Mouse (Mus musculus) heart, postnatal 10 days (tissue): Measurements from ENCODE around the gene Fpgs. TPM values are rescaled to one million over a fixed set of nuclear protein-coding genes. Genes with fewer than 3 reads are reported as not detected.

Experiments used
- DNase-seq, 2 experiments: peaks; one replicate each; pipeline ENCODE4 v3.0.0; 2021
- intact Hi-C: fragments of 180-260 bp; cut with DNase I; formaldehyde crosslinking; loops from one replicate; pipeline ENCODE4 v1.15.1; 2025
- total RNA-seq, 2 experiments: library from RNA; stranded (reverse); gene quantifications; 2 replicates each; pipeline ENCODE4 v1.2.3; 2021

Gene Fpgs
- total RNA-seq, 2 experiments from 2014 or later: 9.9 to 11.7 TPM

DNA sequence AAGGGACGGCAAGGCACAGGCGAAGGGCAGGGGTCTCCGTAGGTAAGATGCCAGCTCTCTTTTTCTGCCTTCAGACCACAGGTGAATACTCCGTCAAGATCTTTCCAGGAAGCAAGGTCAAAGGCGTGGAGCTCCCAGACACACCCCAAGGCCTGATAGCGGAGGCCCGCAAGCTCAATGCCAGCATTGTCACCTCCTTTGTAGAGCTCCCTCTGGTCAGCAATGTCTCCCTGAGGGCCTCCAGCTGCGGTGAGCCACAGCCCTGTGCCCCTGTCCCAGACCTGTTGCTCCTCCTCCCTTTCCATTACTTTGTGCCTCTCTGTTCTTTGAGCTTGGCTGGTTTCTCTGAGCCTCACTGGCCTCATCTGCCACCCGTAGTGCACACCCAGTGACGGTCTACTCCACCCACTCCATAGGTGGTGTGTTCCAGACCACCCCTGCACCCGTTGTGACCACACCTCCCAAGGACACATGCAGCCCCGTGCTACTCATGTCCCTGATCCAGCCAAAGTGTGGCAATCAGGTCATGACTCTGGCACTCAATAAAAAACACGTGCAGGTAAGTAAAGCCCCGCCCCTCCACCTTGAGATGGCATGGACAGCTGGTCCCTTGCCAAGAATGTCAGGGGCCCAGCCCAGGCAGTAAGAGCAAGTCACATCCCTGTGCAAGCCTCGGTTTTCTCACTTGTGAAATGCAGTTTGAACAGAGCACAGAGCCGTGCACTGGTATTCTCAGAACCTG is 30.6 kb downstream of the Fpgs start:
- intact Hi-C loops: no loop called here
- DNase-seq: no peak

DNA sequence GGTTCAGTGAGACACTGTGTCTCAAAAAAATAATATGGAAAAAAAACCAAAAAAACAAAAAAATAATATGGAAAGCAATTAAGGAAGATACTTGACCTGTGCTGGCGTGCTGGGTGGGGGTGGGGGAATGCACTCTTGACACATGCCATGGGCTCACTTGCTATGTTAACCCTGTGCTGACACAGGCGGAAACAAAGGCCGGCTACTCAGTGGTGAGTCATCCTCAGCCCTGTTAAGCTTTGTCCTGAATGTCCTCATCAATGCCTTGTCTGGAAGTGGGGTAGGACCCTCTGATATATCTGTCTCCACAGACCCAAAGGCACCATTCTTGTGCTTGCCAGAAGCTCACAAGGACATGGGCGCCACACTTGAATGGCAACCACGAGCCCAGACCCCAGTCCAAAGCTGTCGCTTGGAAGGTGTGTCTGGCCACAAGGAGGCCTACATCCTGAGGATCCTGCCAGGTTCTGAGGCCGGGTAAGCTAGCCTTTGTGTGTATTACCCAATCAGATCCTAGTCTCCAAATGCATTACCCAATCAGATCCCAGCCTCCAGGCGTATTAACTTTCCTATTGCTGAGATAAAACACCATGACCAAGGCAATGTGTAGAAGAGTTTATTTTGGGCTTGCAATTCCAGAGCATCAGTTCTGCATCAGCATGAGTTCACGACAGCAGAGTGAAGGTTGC is 31.9 kb downstream of the Fpgs start:
- DNase-seq: no peak
- intact Hi-C loops: no loop called here

DNA sequence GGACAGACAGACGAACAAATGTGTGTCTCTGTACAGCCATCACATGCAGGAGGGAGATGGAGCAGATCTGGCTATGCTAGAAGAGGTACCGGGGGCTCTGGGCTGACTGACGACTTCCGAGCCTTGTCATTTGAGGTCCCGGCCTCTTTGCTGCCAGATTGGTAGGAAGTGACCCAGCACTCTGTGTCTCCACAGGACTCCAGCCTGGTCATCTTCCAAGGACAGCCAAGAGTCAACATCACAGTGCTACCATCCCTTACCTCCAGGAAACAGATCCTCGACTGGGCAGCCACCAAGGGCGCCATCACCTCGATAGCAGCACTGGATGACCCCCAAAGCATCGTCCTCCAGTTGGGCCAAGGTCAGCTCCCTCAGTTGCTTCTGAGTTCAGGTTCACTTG is 32.8 kb downstream of the Fpgs start:
- intact Hi-C loops: no loop called here

DNA sequence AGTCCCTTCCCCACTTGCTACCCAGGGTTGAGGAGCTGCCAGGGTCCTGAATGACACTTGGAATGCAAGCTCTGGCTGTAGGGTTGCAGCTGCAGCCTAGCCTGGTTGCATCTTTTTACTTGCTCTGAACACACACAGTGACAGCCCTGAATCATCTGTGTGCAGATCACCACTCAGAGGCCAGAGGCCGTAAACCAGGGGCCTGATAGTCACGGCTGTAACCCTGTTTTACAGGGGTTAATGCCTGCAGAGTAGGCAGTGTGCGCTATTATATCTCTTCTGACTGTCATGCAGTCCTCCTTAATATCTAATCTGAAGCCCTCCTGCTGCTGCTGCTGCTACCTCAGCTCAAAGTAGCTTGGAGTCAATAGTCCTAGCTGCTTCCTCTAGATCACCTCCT is 34.1 kb downstream of the Fpgs start:
- DNase-seq: no peak
- intact Hi-C loops: loop anchor here (5.0 kb wide), 1 partner anchor 38 kb away; no protein-coding TSS in a partner anchor

More for the DNA sequence above, 32.8 kb downstream of the Fpgs start:
- DNase-seq: no peak

DNA sequence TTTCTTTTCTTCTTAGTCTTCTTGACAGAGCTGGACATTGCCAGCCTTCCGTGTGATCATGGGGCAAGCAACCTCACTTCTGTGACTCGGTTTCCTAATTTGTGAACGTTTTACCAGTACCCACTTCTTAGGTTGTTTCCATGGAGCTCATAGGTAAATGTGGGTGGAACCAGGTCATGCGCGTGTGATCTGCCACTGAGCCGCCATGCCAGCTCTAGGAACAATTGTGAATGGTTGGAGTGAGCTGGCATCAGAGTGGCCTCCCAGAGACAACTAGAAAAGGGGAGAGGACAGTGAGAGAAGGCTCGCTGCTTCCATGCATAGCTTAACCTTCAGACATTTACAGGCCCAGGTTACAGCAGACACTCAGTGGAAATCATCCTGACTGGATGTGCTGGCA is 35.8 kb downstream of the Fpgs start:
- intact Hi-C loops: loop anchor here (5.0 kb wide), 1 partner anchor 36 kb away; no protein-coding TSS in a partner anchor
- no peak for DNase-seq

DNA sequence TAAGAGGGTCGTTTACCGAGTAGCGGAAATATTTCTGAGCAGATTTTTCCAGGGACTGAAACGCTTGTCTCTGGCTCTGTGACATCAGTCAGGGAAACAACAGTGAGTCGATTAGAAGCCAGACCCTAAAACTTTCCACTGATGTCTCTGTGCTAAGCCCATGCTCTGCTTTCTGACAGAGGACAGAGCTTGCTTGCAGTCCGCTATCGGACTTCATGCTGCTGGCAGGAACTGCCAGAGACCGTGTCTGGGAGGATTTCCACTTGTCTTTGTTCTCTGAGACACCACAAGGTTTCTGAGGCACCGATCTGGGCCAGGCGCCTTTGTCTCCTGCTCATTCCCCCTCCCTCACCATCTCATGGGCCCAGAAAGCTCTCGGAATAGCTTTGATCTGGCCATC is 36.2 kb downstream of the Fpgs start:
- intact Hi-C loops: loop anchor here (5.0 kb wide), 1 partner anchor 35 kb away; no protein-coding TSS in a partner anchor

DNA sequence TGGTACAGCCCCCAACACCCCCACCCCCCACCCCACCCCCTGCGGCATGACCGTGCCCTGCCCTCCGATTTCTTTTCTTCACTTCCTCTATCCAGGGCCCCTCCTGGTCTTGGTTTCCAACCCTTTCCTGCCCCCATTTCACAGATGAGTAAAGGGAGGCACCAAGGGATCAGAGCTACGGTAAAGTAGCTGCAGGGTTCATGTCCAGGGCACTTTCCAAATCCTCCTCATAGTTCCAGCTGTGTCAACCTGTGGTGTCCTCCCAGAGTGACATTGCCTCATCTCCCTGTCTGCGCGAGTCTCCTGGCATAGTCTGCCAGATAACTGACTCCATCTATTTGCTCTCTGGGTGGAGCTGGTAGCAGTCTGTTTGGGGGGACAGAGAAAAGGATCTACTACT is 38.1 kb downstream of the Fpgs start:
- DNase-seq: no peak
- intact Hi-C loops: loop anchor here (5.0 kb wide), 1 partner anchor 34 kb away; no protein-coding TSS in a partner anchor

More for the DNA sequence above, 36.2 kb downstream of the Fpgs start:
- DNase-seq: no peak

DNA sequence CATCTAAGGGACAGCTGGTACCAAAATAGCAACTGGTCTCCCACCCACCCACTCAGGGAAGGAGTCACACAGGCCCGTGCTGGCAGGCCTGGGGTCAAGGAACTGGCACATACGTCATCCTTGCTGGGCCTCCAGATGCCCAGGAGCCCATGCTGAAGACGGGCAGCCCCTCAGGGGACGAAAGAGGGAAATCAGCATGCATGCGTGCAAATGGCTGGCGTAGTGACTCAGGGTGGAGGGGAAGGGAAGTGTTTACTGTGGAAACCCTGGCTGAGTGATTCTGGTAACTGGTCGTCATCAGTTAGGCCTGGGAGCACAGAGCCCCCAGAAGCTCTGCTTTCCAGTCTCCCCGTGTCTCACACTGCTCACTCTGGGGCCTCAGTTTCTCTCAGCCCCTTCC is 38.6 kb downstream of the Fpgs start:
- intact Hi-C loops: loop anchor here (5.0 kb wide), 1 partner anchor 33 kb away; no protein-coding TSS in a partner anchor
- no peak for DNase-seq

DNA sequence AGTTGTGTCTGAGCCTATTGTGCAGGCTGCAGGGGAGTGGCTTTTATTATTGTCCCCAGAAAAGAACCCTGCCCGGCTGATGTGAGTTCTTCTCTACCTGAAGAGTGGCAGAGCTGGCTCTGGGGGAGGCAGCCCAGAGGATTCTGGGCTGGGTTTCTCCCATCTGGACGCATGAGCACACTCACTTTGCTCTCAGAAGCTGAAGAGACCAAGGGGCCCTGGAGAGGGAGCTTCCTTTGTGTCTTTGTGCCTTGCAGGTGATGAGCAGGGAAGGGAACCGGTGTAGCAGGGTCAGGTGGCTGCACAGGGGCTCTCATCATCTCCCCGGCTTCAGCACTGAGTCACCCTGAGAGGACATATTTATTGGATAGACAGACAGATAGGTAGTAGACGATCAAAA is 41.7 kb downstream of the Fpgs start:
- intact Hi-C loops: no loop called here
- no peak for DNase-seq

DNA sequence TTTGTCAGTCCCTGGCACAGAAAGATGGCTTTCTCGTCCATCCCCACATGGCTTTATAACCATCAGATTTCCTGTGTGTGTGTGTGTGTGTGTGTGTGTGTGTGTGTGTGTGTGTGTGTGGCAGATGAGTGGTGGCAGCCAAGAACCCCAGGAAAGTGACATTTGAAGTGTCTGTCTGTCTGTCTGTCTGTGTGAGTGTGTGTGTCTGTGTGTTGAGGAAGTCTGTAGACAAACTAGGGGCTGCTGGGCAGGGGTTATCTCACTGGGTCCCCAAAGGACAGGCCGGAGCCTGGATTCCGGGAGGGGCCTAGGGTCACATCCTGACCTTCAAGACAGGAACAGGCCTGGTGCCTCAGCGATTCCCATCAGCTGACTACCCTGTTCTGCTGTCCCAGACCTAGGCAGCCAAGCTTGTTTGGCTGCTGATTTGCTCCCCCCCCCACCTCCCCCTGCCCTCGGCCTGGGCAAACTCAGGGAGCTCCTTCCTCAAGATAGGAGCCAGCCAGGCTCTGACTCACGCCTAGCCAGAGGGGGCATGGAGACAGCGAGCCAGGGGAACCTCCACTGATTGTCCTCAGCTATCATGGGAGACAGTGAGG is 42.3 kb downstream of the Fpgs start:
- DNase-seq: peak; percentile 63 to 69
- intact Hi-C loops: no loop called here

DNA sequence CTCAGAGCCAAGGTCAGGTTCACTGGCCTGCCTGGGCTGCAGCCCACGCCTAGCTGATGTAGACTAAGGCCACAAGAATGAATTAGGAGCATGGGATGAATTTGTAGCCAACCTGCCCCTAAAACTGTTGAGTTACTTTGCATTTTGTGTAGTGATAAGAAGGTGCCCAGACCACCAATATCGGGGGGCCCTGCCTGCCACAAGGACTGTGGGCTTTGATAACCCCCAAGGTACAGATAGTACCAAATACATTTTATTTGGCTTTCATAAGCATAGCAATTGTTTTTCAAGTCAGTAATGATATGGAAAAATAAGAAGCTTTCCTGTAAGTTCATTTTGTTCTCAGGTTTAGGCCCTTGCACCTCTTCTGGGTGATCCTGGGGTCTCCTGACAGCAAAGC is 45.1 kb downstream of the Fpgs start:
- intact Hi-C loops: no loop called here
- DNase-seq: no peak

DNA sequence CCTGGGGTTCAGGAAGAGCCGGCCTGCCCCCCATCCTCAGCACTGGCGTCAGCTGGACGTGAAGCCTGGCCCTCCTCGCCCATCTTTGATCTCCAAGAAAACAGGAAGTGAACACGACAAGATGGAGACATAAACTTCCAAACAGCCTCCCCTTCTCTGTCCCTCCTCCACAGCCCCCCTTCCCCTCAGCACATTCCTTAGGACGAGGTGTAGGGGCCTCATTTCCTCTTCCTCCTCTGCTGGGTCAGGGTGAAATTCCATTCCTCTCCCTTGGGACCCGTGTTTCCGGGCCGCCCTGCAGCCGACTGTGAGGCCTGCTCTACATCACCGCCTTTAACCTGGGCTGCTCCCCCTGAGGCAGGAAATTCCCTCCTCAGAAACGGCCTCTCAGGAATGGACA is 48.1 kb downstream of the Fpgs start:
- intact Hi-C loops: no loop called here
- DNase-seq: peak; percentile 79 to 81

DNA sequence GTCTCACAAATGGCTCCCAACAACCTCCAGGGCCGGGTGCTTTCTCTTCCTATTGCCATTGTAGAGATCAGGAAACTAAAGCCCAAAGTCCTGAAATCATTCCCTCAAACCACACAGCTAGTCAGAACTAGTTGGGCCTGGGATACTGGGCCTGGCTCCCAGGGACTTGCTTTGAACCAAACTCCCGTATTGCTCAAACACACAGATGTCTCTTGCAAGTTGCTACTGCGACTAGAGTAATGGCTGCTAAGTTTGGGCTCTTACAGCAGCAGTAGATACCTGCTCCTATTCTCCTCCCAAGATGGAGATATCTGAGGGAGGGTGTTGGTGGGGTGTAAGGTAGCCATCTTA is 48.6 kb downstream of the Fpgs start:
- intact Hi-C loops: no loop called here

DNA sequence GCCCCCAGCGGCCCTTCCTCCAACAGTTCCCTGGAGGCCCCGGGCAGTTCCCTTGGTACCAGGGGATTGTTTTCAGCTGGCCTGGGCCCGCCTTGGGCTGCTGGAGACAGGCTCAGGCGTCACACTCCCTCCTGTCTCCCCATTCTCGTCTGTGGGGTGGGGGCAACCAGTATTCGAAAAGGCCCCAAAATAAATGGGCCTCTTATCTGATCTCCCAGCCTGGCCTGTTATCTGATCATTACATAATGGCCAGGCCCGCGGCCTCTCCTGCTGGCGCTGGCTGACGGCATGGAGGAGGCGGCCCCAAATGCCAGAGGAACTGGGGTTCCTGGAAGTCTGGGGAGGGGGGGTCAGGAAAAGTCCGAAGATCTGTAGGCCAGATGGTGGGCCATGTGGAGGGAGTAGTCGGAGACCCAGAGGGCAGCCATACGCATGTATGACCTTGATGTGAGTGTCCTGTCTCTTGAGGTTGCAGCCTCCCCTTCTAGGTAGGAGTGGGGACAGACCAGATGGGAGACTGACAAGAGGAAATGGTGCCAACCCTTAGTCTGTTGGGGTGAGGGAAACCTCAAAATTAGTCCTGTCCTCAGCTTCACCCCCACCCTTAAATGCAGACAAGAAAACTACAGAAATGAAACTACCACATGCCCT is 49.1 kb downstream of the Fpgs start:
- intact Hi-C loops: no loop called here
- DNase-seq: no peak

More for the DNA sequence above, 48.6 kb downstream of the Fpgs start:
- DNase-seq: no peak

DNA sequence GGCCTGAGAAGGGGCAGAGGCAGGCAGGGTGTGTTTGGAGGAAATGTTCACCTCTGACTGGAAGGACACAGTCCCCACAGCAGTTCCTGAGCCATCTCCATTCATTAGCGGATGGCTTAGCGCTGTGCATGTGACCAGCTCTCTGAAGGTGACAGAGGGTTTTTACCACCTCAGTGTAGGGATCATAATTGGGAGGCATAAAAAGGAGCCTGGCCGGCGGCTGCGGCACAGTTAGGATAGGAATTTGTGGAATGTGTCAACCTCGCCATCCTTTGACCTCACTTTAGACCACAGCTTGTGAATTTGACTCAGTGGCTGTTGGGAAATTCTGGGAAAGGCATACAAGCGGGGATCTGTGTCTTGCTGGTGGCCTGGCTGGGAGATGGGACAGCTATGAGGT is 50.2 kb downstream of the Fpgs start:
- DNase-seq: no peak
- intact Hi-C loops: no loop called here

DNA sequence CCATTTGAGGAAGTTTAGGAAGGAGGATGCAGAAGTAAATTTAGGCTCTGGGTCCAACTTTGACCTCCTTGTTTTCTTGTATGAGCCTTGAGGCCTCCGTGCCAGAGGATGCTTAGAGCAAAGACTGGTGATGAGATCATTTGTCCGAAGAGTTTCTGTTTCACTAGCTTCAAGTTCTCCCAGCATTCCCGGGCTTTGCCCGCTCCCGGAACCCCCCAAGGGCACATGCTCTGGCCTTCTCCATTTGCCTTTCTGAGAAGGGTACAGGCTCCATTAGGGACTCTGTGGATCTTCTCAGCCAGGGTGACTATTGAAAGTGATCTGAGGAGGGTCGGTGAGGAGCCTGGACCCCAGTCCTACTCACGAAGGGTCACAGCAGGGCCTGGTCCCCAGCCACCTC is 56.6 kb downstream of the Fpgs start:
- peak; percentile 47 to 54 for DNase-seq
- intact Hi-C loops: loop anchor here (2.0 kb wide), 1 partner anchor 15 kb away; no protein-coding TSS in a partner anchor

DNA sequence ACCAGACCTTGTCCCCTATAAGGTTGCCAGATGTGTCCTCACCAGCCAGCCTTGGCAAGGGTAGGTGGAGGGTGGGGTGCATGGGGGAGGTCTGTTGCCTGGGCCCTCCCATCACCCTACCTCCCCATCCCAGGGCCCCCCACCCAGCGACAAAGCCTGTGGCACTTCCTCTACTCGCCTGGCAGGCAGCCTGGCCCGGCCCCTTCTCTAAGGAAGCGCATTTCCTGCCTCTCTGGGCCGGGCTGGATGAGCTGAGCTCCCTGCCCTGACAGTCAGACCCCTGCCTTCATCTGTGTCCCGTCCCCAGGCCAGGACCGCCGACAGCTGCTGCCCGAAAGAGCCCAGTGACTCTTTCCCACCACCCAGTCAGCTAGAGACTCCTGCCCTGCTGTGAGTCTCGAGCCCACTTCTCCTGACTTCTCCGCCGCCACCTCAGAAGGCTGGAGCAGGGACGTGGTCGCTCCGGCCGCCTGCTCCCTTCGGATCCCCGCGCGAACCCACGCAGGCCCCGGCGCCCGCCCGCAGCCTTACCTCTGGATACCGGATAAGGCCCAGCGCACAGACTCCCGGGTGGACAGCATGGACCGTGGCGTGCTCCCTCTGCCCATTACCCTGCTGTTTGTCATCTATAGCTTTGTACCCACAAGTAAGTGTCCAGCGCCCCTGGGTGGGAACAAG is 57.4 kb downstream of the Fpgs start, which contains the start of gene Eng:
TSS of gene Eng (plus strand) at position 217 of the 678 bp plus-strand sequence.
- intact Hi-C loops: loop anchor here (2.0 kb wide), 1 partner anchor 14 kb away; no protein-coding TSS in a partner anchor
- DNase-seq: peak; percentile 84 to 85

DNA sequence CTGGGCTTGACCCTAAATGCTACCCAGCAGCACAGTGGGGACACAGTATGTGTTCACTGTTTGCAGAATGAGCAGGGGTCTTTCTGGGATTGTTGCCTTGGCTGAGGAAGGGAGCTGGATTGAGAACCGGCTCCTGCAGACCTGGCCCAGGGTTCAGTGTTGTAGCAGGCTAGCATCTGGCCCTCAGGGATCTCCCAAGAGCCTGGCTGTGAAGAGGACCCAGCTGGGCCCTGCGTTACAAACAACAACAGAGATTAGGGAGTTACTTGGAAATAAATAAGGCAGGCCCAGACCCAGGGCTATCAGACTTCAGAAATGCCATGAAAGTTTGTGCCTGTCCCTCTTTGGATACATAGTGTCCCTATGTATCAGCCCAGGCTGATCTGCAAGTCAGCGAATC is 58.3 kb downstream of the Fpgs start:
- no peak for DNase-seq
- intact Hi-C loops: loop anchor here (2.0 kb wide), 1 partner anchor 13 kb away; no protein-coding TSS in a partner anchor

DNA sequence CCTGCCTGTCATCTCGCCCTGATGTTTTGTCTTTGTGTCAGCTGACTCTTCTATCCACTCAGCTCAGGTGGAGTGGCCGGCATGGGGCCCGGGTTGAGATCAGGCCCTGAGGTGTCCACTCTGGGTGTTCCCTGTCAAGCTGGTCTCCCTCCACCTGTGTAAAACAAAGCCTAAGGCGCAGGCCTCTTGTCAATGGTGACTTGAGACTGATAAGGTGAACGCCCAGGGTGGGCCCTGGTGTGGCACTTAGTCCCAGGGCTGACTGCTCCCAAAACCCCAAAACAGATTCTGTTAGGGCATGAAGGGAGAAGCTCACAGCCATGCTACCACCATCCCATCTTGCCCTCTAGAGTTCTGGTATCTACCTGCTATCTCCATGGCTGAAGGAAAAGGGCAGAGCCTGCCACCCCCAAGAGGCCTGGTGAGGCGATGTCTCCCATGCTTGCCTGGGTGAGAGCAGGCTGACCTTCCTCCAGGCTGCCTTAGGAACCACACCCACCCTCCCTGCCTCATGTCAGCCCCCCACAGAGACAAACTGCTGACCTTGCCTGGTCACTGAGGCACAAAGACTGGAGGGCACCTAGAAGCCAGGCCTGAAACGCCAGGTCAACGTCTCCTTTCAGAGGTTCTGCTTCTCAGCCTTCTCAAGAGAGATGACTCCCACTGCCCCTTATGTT is 59.0 kb downstream of the Fpgs start:
- intact Hi-C loops: no loop called here
- no peak for DNase-seq

DNA sequence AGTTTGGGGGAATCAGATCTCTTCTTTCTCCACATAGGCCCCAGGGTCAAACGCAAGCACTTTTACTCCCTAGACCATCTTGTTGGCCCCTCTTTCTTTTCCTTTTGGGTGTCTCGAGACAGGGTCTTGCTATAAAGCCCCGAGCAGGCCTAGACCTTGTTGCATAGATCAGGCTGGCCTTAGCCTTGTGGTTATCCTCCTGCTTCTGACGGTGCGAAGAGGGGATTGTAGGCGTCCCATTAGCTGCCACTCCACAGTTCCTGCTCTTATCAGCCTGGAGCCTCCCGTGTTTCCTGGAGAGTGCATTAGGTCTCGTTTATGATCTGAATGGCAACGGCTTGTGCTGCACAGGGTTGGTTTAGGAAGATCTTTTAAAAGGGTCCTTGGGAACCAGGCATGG is 59.9 kb downstream of the Fpgs start:
- no peak for DNase-seq
- intact Hi-C loops: no loop called here
